Mouse (Mus musculus) adrenal gland, adult 2 months (tissue): ENCODE measurements around the gene Cdh1. TPM values are rescaled to one million over a fixed set of nuclear protein-coding genes. Genes with fewer than 3 reads are reported as not detected.
"Not testable (repeated sequence)": the region's sequence is repeated elsewhere in the genome, so short reads cannot be mapped to it uniquely, and the experiment has no call there.

ENCODE experiments used
- DNase-seq: peaks from one replicate; pipeline ENCODE4 v3.0.0; 2021
- polyA plus RNA-seq: library from polyadenylated mRNA; depleted of rRNA; stranded (reverse); fragments of >200 nt; gene quantifications from 2 replicates; pipeline ENCODE4 v1.2.3, GENCODE M21; 2012
- total RNA-seq, 2 experiments: library from RNA; stranded (reverse); gene quantifications; 2 replicates each; pipeline ENCODE4 v1.2.3; 2021

The Cdh1 gene
- total and polyA plus RNA-seq, 3 experiments = 0.08 to 0.23 (median 0.14) TPM

DNA sequence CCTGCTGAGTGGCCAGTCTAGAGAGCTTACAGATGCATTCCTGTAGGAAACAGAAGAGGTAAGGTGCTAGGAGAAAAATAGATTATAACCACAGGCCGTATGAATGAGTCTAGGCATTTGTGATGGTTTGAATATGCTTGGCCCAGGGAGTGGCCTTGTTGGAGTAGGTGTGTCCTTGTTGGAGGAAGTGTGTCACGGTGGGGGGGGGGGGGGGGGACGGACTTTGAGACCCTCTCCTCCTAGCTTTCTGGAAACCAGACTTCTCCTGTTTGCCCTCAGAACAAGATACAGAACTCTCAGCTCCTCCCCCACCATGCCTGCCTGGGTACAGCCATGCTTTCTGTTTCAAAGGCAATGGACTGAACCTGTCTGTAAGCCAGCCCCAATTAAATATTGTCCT lies 10.7 kb upstream of the Cdh1 start:
- no peak for DNase-seq

DNA sequence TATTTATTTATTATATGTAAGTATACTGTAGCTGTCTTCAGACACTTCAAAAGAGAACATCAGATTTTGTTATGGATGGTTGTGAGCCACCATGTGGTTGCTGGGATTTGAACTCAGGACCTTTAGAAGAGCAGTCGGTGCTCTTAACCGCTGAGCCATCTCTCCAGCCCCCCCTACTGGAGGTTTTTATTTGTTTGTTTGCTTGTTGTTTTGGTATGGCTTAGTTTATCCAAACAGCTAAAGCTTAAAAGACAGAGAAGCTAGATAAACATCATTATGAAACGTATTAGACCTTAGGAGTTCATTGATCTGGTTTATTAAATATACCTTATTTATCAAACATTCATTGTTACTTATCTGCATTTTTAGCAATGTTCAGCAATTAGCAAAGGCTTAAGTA lies 7.5 kb upstream of the Cdh1 start:
- DNase-seq = not testable (repeated sequence)

- DNase-seq = no peak
Measured at GRCm38 (mm10) chr8:106597067-106597466, 6.1 kb upstream of the Cdh1 start.

DNA sequence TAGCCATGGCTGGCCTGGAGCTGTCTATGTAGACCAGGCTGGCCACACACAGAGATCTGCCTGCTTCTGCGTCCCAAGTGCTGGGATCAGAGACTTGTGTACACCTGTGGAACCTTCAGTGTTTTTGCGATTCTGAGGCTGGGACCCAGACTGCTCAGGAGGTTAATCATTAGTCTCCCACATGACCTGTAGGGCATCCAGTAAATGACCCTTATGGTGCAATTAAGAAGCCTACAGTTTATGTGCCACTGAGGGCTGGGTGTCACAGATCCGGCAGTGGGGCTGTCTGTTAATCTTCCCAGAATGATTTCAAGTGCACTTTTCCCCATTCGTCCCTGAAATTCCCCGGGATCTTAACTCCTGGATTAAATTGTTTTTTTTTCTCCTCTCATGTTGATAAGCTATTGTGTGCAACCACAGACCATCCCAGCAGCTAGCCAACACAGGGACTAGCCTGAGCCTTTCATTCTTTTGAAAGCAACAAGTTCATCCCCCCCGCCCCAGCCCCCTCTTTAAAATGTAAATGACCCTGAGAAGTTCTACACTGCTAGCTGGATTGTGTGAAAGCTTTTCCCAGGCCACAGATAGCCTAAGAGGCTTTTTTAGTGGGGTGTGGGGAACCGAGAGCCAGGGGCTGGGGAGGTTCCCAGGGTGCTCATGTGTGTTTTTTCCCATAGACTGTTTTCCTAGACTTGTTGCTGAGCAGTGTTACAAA lies 3.7 kb upstream of the Cdh1 start:
- DNase-seq = no peak

DNA sequence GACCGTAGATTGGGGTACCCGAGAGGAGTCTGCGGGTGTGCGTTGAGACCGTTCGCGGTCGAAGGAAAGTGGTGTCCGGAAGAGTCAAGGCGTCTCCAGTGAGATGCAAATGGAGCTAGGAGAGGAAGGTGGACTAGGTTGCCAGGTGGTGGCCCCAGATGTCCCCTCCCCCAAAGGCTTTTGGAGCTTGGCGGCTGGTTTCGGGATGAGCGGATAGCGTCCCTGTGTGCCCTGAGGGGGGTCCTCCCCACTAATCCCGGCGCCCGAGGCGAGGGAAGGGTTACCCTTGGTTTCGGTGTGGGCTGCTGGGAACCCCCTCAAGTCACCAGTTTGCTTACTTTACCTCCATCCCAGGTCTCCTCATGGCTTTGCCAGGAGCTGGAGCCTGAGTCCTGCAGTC lies 782 bp downstream of the Cdh1 start:
- no peak for DNase-seq

DNA sequence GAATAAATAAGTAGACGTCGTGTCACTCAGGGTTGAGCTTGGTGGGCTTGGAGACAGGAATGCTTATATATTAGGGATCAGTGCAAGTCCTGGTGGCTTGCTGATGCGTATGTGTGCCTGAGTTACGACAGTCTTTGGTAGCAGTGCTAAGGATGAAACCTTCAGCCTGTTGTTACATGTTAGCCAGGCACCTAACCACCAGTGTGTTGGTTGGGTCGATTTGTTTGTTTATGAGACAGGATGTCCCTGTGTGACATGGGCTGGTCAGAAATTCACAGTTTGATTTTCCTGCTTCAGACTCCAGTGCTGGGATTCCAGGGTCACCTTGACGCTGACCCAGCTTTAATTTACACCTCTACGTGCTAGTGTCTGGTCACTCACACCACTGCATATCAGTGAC lies 2.5 kb downstream of the Cdh1 start:
- no peak for DNase-seq

DNA sequence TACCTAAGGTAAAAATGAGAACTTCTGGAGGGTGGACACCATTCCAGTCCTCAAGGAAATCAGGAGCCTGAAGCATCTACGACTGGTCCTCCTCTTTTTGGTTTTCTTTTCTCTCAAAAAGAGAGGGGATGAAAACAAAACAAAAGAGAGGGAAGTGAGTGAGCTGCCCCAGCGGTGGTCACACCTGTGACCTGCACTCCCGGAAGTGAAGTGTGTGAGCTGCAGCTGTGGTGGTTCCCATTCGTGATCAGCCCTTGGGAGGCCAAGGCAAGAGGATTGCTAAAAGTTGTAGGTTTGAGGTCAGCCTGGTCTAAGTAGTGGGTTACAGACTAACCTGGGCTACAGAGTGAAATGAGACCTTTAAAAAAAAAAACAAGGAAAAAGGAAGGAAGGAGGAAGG lies 3.0 kb downstream of the Cdh1 start:
- no peak for DNase-seq

- DNase-seq = no peak
Measured at GRCm38 (mm10) chr8:106606601-106607145, 3.5 kb downstream of the Cdh1 start.

DNA sequence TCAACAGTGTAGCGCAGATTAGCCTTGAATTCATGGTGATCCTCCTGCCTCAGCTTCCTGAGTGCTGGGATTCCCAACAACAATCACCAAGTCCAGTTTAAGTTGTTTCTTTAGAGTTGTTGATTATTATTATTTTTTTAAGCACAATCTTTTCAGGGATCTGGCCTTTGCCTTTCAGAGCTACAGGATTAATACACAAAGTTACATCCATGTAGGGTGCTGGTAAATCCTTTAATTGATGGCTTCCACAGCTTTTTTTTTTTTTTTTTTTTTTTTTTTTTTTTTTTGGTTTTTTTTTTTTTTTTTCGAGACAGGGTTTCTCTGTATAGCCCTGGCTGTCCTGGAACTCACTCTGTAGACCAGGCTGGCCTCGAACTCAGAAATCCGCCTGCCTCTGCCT lies 4.6 kb downstream of the Cdh1 start:
- not testable (repeated sequence) for DNase-seq

DNA sequence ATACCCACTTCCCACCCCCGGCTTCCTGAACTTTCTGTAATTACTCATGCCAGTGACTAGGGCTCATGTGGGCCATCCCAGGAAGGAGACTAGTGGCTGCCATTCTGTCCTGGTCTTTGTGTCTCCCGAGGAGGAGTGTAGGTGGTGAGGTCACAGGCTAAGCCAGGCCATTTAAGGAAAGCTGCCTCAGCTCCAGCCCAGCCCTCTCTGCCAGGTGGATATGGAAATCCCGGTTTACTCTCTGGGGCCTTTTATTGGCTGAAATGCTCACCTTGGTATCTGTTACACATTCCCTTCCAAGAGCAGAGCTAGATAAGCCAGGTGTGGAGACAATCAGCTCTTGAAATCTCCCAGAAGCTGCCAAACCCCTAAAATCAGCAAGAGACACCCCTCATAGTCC lies 5.3 kb downstream of the Cdh1 start:
- DNase-seq = no peak

DNA sequence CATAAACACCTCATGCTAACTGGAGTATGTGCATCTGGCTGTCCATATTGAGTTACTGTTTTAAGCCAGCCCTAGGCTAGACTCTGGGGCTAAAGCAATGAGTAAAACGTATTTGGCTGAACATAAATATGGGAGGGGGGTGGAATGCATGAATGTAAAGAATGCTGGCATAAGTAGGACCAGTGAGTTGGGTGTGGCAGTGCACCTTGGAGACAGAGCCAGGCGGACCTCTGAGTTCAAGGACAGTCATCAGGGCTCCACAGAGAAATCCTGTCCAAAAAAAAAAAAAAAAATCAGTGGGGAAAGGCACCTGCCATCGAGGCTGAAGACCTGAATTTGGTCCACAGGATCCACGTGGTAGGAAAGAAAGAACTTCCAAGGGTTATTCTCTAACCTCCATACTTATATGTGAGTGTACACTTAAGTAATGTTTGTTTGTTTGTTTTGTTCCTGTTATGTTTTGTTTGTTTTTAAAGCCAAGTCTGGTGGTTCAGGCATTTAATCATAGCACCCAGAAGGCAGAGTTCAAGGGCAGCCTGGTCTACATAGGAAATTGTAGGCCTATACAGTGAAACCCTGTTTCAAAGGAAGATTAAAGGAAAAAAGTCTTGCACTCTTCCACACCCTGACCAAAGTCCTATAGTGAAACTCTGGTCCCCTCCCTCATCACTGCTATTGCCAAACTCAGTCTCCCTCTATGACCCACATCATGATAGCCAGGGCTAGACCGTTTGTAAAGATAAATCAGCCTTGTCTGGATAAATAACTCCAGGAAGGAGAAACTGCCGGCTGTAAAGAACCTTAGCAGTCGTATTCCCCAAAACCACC lies 6.1 kb downstream of the Cdh1 start:
- no peak for DNase-seq

DNA sequence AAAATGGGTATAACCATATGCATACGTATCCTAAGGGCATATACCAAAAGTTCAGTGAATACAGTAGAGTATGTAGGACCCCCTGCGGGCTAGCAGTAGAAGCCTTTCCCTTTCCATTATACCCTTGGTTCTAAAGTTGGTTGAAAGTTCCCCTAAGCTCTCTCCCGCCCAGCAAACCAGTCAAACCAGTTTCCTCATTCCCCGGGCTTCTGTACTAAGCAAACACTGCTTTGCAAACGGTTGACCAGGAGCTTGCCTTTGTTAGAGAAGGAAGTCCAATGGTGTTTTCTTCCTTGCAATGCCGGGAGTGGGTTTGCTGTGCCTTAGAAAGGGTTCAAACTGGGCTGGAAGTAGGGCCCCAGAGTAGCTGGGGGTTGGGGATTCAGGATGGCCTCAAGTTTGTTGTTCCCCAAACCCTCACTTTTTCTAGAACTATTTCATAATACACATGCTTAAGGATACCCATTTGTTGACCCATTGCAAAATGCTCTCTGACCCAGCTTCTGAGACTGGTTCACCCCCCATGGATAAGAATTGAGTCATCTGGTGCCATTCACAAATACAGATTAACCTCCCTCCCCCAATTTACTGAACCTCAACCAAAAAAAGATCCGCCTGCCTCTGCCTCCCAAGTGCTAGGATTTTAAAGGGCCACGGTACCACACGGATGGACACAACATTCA lies 7.9 kb downstream of the Cdh1 start:
- DNase-seq = no peak

DNA sequence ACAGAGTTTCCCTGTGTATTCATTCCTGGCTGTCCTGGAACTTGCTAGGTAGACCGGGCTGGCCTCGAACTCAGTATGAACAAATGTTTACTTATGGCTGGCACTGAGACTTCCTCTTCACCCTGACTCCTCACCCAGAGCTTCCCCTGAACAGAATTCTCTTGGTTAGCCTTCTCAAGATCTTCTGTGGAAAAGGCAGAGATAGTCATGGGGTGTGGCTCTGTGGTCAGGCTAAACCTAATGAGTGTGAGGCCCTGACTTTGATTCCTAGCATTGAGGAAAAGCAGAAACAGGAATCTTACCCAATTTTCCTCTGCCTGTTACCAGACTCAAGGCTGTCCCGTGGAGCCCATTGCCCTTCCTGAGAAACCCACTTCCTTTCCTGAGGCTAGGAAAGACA lies 8.9 kb downstream of the Cdh1 start:
- DNase-seq = no peak

- DNase-seq = no peak
Measured at GRCm38 (mm10) chr8:106614704-106615103, 11.6 kb downstream of the Cdh1 start.

DNA sequence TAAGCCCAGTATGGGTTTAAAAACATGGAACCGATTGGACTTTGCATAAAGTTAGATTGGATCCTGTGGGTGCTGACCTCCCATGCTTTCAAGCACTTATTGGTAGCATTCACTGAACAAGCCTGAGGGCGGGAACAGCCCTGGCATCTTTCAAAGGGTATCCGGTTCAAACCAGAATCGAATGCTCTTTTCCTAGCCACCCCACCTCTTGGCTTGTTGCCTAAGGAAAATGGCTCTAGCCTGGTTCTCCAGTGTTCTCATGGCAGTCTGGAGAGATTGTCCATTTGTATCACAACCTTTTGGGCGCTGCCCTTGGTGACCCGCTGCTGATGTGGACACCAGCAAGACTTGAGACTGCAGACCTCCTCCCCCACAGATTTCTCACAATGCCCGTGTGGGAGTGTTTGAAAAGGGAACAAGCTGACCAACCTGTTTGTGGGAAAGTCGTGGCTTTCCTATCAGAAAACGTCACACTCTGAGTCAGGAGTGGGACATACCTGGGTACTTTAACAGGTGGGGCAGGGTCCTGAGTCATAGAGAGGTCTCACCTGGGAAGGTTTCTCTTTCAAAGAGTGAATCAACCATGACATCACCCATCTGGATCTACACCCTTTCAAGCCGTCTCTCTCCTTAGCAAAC lies 12.6 kb downstream of the Cdh1 start:
- DNase-seq = no peak

- DNase-seq = no peak
Measured at GRCm38 (mm10) chr8:106616679-106617078, 13.5 kb downstream of the Cdh1 start.

DNA sequence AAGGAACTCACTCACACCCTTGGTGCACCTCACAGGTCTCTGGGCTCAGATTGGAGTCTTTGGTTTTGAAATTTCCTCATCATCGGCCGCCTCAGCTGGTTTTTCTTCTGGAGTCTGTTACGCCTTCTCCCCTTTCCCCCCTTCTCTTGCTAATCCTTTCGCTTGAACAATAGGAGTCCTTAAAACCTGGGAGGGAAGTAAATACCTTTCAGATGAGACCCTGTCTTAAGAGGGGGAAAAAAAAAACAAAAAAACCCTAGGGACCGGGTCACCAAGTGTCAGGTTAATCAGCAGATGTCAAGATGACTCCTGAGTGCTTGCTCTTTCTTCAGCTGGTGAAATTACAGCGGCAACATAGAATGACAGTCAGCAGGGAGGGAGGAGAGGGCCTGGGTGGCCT lies 14.0 kb downstream of the Cdh1 start:
- no peak for DNase-seq

DNA sequence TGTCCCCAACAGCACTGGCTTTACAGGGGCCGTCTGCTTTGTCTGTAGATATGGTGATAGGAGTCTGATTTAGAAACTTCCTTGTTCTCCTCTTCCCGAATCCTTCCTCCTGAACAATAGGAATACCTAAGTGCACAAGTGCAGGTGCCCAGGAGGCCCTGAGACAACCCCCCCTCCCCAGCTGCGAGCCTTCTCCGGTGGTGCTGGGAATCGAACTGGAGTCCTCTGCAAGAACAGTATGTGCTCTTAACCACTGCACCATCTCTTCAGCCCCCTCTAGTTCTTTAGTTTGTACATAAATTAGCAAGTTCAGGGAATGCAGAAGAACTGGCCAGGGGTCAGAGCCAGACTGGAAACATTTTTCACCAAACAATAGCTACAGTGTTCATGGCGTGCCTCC lies 14.7 kb downstream of the Cdh1 start:
- no peak for DNase-seq

GRCm38 (mm10) chr8:106618324-106618723 lies 15.2 kb downstream of the Cdh1 start:
- no peak for DNase-seq

- DNase-seq = peak; percentile 51
Measured at GRCm38 (mm10) chr8:106619549-106620245, 16.5 kb downstream of the Cdh1 start.

DNA sequence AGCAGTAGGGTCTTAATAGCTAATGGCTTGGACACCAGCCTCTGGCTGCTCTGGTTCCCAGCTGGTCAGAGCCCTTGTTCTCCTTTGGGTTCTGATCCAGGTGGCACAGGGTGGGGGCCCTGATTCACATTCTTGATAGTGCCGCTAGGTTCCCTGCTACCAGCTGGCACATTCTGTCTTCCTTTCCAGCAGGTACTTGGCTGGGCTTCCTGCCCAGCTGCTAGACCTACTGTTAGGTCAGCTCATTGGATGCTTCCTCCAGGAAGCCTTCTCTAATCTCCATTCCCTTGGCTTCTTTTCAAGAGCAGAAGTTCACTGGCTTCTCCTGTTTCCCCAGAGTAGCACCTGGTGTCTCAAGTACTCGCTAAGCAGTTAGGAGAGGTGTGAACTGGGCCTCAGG lies 17.3 kb downstream of the Cdh1 start:
- no peak for DNase-seq

GRCm38 (mm10) chr8:106623016-106623415 lies 19.9 kb downstream of the Cdh1 start:
- DNase-seq = no peak
